ENCODE assay signal across 8 mouse cellular contexts in genomic region chr7:143748041-143748868, GRCm38 (mm10). TPM values are rescaled to one million over a fixed set of nuclear protein-coding genes. Genes with fewer than 3 reads are reported as not detected.
DNase-seq lines count a peak whose midpoint lies in the region; ATAC-seq lines count a peak whose summit lies in the region.

No protein-coding gene starts in this region.

- H3K27ac ChIP-seq in intestine, embryonic 14.5 days (ENCODE audit: low read depth): no peak overlapping the region
- no peak overlapping the region for H3K27ac ChIP-seq in midbrain, embryonic 11.5 days (ENCODE audit: low read depth, low read length)

- no peak overlapping the region for H3K4me3 ChIP-seq in intestine, embryonic 14.5 days (ENCODE audit: low read depth, low read length)
- no peak overlapping the region for H3K4me3 ChIP-seq in midbrain, embryonic 11.5 days (ENCODE audit: low read depth, low read length)

- WGBS in intestine, embryonic 14.5 days: 4% methylated on average over 16 of the region's 16 CpGs
- WGBS in midbrain, embryonic 11.5 days: 6% methylated on average over 12 of the region's 16 CpGs

- peak; percentile 90 for ATAC-seq in activated CD4-positive, CD25-positive, alpha-beta regulatory T cell, adult 4 months
- peak; percentile 70 for ATAC-seq in intestine, embryonic 14.5 days (replicated peaks; ENCODE audit: low FRiP score, low TSS enrichment, low read depth)
- ATAC-seq in midbrain, embryonic 11.5 days (ENCODE audit: low FRiP score): peak; percentile 82
- ATAC-seq in erythroblast, adult 5-6 weeks (replicated peaks; ENCODE audit: low FRiP score, poor library complexity, severe bottlenecking): no peak

- no peaks in the 10 kb centered on the region for H3K27me3 ChIP-seq in intestine, embryonic 14.5 days (replicated peaks; ENCODE audit: control insufficient read depth, insufficient read depth, low read length)
- H3K27me3 ChIP-seq in midbrain, embryonic 11.5 days (ENCODE audit: control insufficient read depth, insufficient read depth, low read length): no peaks in the 10 kb centered on the region

- H3K36me3 ChIP-seq in intestine, embryonic 14.5 days (ENCODE audit: control insufficient read depth, insufficient read depth, low read length): no peaks in the 10 kb centered on the region
- H3K36me3 ChIP-seq in midbrain, embryonic 11.5 days (ENCODE audit: control insufficient read depth, insufficient read depth, low read length): no peaks in the 10 kb centered on the region

- DNase-seq in embryo, embryonic 10 days (ENCODE audit: low spot score): peak; percentile 95
- peak; percentile 78 for DNase-seq in gastrocnemius, postnatal 25 days
- peak; percentile 97 for DNase-seq in intestine, embryonic 14.5 days (ENCODE audit: low spot score)
- DNase-seq in left cerebral cortex, postnatal 10 days (ENCODE audit: extremely low spot score in 1 of 2, low spot score in 2 of 2): peak; percentile 80 to 89
- peak; percentile 99 for DNase-seq in midbrain, embryonic 11.5 days (ENCODE audit: low spot score, missing footprints)
- peak; percentile 82 for DNase-seq in skeletal muscle tissue, adult 2 months (ENCODE audit: low read depth, low spot score)

- H3K9ac ChIP-seq in intestine, embryonic 14.5 days (ENCODE audit: low read length): peak overlapping the region; percentile 29; the same call in 1 of the 2 replicates
- no peak overlapping the region; the same call in 1 of the 2 replicates for H3K9ac ChIP-seq in midbrain, embryonic 11.5 days (ENCODE audit: low read length)

- H3K4me2 ChIP-seq in intestine, embryonic 14.5 days (ENCODE audit: low read length): peak overlapping the region; percentile 40
- peak overlapping the region; percentile 32 for H3K4me2 ChIP-seq in midbrain, embryonic 11.5 days

- intact Hi-C loops in left cerebral cortex, postnatal 10 days (cut with DNase I): loop anchor here (2.0 to 5.0 kb wide), 2 partner anchors 41 to 146 kb away; partner anchors contain the start of gene Cars

- H3K4me1 ChIP-seq in intestine, embryonic 14.5 days (replicated peaks; ENCODE audit: control insufficient read depth, insufficient read depth, low read length): no peaks in the 10 kb centered on the region
- H3K4me1 ChIP-seq in midbrain, embryonic 11.5 days (ENCODE audit: control insufficient read depth, insufficient read depth, low read length): peaks cover 6% of the 10 kb centered on the region

- no peaks in the 10 kb centered on the region for H3K9me3 ChIP-seq in intestine, embryonic 14.5 days (ENCODE audit: control insufficient read depth, low read length)
- no peaks in the 10 kb centered on the region for H3K9me3 ChIP-seq in midbrain, embryonic 11.5 days (ENCODE audit: control insufficient read depth, low read length)

RNA-seq across cellular contexts. Expression of gene Osbpl5, which starts 8.5 kb away (rescaled TPM):
- 10 to 100 TPM; 18.3 to 29.2 TPM for polyA plus RNA-seq in activated CD4-positive, CD25-positive, alpha-beta regulatory T cell, adult 4 months (2017; shearing (Covaris generic))
- total RNA-seq in gastrocnemius, postnatal 25 days (2021): 10 to 100 TPM; 18.7 to 19.0 TPM
- 34.9 and 39.7 TPM in 2 replicates for polyA plus RNA-seq in intestine, embryonic 14.5 days (2014; fragmentation: Nextera tagmentation; extraction: Ambion mirVana)
- total RNA-seq in left cerebral cortex, postnatal 10 days (2021): 10 to 100 TPM; 38.2 to 42.3 TPM
- polyA plus RNA-seq in midbrain, embryonic 11.5 days (2014; fragmentation: Nextera tagmentation; extraction: Ambion mirVana): 11.2 and 13.0 TPM in 2 replicates
- not detected in 2 replicates for total RNA-seq in erythroblast, adult 5-6 weeks (2015; ENCODE audit: low replicate concordance)
- total RNA-seq in erythroblast, adult 5-6 weeks (2017; ENCODE audit: low replicate concordance): 0.56 and 0.60 TPM in 2 replicates

RNA-seq across cellular contexts. Expression of gene Mrgprg, which starts 18.5 kb away (rescaled TPM):
- not detected for polyA plus RNA-seq in activated CD4-positive, CD25-positive, alpha-beta regulatory T cell, adult 4 months (2017; shearing (Covaris generic))
- total RNA-seq in gastrocnemius, postnatal 25 days (2021): under 1 TPM in 1 of 2 experiments, not detected in 1; 0.29 TPM
- not detected in 2 replicates for polyA plus RNA-seq in intestine, embryonic 14.5 days (2014; fragmentation: Nextera tagmentation; extraction: Ambion mirVana)
- total RNA-seq in left cerebral cortex, postnatal 10 days (2021): not detected
- polyA plus RNA-seq in midbrain, embryonic 11.5 days (2014; fragmentation: Nextera tagmentation; extraction: Ambion mirVana): not detected in 2 replicates
- total RNA-seq in erythroblast, adult 5-6 weeks (2015; ENCODE audit: low replicate concordance): not detected in 2 replicates
- not detected in 2 replicates for total RNA-seq in erythroblast, adult 5-6 weeks (2017; ENCODE audit: low replicate concordance)

RNA-seq across cellular contexts. Expression of gene Mrgpre, which starts 36.0 kb away (rescaled TPM):
- polyA plus RNA-seq in activated CD4-positive, CD25-positive, alpha-beta regulatory T cell, adult 4 months (2017; shearing (Covaris generic)): 1 to 10 TPM; 4.8 to 4.9 TPM
- under 1 TPM; 0.64 to 0.67 TPM for total RNA-seq in gastrocnemius, postnatal 25 days (2021)
- polyA plus RNA-seq in intestine, embryonic 14.5 days (2014; fragmentation: Nextera tagmentation; extraction: Ambion mirVana): 2.3 and 2.4 TPM in 2 replicates
- 10 to 100 TPM; 11.8 to 12.3 TPM for total RNA-seq in left cerebral cortex, postnatal 10 days (2021)
- 2.7 and 3.7 TPM in 2 replicates for polyA plus RNA-seq in midbrain, embryonic 11.5 days (2014; fragmentation: Nextera tagmentation; extraction: Ambion mirVana)
- not detected in 2 replicates for total RNA-seq in erythroblast, adult 5-6 weeks (2015; ENCODE audit: low replicate concordance)
- not detected in 2 replicates for total RNA-seq in erythroblast, adult 5-6 weeks (2017; ENCODE audit: low replicate concordance)

Comparison
In these comparisons a context has a peak if more than half of its experiments do, and no peak if none do; other contexts are left out.
1. RNA of gene Osbpl5, which starts 8.5 kb away (total RNA-seq): 38.2 to 42.3 TPM in left cerebral cortex, postnatal 10 days and 18.7 to 19.0 TPM in gastrocnemius, postnatal 25 days; 0.56 to 0.60 TPM in erythroblast, adult 5-6 weeks; every median in the first group is over 10 times any median in the second.
2. RNA of gene Mrgpre, which starts 36.0 kb away (total RNA-seq): 11.8 to 12.3 TPM in left cerebral cortex, postnatal 10 days; 0.64 to 0.67 TPM in gastrocnemius, postnatal 25 days and not detected in erythroblast, adult 5-6 weeks; every median in the first group is over 4 times any median in the second.
3. Peak in every context shown above with its lines, with median percentiles within 50 percentile points of each other: DNase-seq.